Mouse (Mus musculus): ENCODE results near the gene Tmsb15b2. TPM values are rescaled to one million over a fixed set of nuclear protein-coding genes. Genes with fewer than 3 reads are reported as not detected.
"Not testable (repeated sequence)": the region's sequence is repeated elsewhere in the genome, so short reads cannot be mapped to it uniquely, and the experiment has no call there.

The Tmsb15b2 gene
- polyA plus RNA-seq, 1 experiment from 2014 or later, result 60.9 TPM

DNA sequence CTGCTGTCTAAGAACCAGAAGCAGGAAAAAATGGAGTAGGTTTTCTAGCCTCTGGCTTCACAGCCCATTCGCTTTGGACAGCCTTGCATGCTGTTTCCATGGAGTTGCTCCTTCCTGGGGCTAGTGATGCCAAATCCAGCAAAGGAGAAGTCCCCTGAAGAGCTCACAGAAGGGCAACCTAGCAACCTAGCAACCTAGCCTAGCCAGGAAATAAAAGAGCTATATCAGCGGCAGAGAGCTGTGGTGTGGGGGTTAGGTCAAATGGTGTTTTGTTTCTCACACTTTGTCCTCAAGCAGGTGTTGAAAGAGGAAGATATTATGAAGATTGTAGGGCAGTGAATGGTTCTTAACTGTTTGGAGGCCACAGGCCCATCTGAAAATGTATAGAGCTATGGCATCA is 16.0 kb upstream of the Tmsb15b2 start:
- WGBS, result 44% methylated on average over 2 of the region's 2 CpGs
- Histone ChIP-seq H3K36me3 (ENCODE audit: control insufficient read depth, insufficient read depth, low read length) (no peaks in the 10 kb centered on the region), H3K4me2 (no peak overlapping the region), H3K4me1 (ENCODE audit: control insufficient read depth, insufficient read depth, low read length) (peaks cover 3% of the 10 kb centered on the region), H3K27ac (ENCODE audit: low read depth, low read length) (no peak overlapping the region), H3K4me3 (ENCODE audit: low read depth, low read length) (no peak overlapping the region), H3K9me3 (ENCODE audit: control insufficient read depth, low read length) (no peaks in the 10 kb centered on the region), H3K27me3 (ENCODE audit: control insufficient read depth, insufficient read depth, low read length) (no peaks in the 10 kb centered on the region), H3K9ac (ENCODE audit: low read length) (no peak overlapping the region)
- ATAC-seq (ENCODE audit: low FRiP score) (no peak), DNase-seq (ENCODE audit: low spot score, missing footprints) (no peak)

DNA sequence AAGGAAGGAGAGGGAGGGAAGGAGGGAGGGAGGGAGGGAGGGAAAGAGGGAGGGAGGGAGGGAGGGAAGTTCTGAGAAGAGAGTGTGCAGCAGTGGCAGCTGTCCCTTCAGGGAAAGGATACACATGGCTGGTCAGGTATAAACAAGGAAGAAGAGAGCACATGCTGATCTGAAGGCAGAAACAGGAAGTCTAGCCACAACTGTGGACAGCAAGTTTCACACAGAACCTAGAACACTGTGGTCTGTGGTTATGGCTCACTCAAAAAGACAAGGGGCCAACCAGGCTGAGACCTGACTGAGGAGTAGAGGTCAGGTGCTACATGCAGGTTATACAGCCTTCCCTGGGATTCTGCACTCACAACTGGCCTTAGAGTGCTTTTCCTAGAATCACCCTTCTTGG is 10.7 kb upstream of the Tmsb15b2 start:
- no peaks in the 10 kb centered on the region for H3K9me3 ChIP-seq (ENCODE audit: control insufficient read depth, low read length)
- no peak overlapping the region for H3K9ac ChIP-seq (ENCODE audit: low read length)
- H3K4me1 ChIP-seq (ENCODE audit: control insufficient read depth, insufficient read depth, low read length), result no peaks in the 10 kb centered on the region
- DNase-seq (ENCODE audit: low spot score, missing footprints) (no peak), ATAC-seq (ENCODE audit: low FRiP score) (no peak)
- no peak overlapping the region for H3K27ac ChIP-seq (ENCODE audit: low read depth, low read length)
- H3K4me2 ChIP-seq, result no peak overlapping the region
- H3K4me3 ChIP-seq (ENCODE audit: low read depth, low read length), result no peak overlapping the region
- no peaks in the 10 kb centered on the region for H3K36me3 ChIP-seq (ENCODE audit: control insufficient read depth, insufficient read depth, low read length)
- H3K27me3 ChIP-seq (ENCODE audit: control insufficient read depth, insufficient read depth, low read length), result no peaks in the 10 kb centered on the region

DNA sequence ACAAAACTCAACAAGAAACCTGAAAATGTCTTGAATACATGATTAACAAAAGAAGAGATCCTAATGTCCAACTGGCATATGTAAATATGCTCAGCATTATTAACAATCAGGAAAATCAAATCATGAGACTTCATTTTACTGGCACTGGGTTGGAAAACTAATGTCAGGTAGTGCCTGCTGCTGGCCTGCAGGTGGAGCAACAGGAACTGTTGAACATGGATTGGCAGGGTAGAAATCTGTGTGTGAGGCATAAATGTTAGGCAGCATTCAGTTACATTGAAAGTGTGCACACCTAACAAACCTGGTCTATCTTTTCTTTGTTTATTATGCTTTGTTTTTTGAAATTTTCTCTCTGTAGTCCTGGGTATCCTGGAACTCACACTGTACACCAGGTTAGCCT is 3.3 kb upstream of the Tmsb15b2 start:
- DNase-seq (ENCODE audit: low spot score, missing footprints) (no peak), ATAC-seq (ENCODE audit: low FRiP score) (no peak)
- H3K27ac ChIP-seq (ENCODE audit: low read depth, low read length), result no peak overlapping the region
- H3K36me3 ChIP-seq (ENCODE audit: control insufficient read depth, insufficient read depth, low read length), result no peaks in the 10 kb centered on the region
- no peak overlapping the region for H3K9ac ChIP-seq (ENCODE audit: low read length)
- no peak overlapping the region for H3K4me2 ChIP-seq
- no peaks in the 10 kb centered on the region for H3K9me3 ChIP-seq (ENCODE audit: control insufficient read depth, low read length)
- no peaks in the 10 kb centered on the region for H3K27me3 ChIP-seq (ENCODE audit: control insufficient read depth, insufficient read depth, low read length)
- H3K4me3 ChIP-seq (ENCODE audit: low read depth, low read length), result no peak overlapping the region
- no peaks in the 10 kb centered on the region for H3K4me1 ChIP-seq (ENCODE audit: control insufficient read depth, insufficient read depth, low read length)

DNA sequence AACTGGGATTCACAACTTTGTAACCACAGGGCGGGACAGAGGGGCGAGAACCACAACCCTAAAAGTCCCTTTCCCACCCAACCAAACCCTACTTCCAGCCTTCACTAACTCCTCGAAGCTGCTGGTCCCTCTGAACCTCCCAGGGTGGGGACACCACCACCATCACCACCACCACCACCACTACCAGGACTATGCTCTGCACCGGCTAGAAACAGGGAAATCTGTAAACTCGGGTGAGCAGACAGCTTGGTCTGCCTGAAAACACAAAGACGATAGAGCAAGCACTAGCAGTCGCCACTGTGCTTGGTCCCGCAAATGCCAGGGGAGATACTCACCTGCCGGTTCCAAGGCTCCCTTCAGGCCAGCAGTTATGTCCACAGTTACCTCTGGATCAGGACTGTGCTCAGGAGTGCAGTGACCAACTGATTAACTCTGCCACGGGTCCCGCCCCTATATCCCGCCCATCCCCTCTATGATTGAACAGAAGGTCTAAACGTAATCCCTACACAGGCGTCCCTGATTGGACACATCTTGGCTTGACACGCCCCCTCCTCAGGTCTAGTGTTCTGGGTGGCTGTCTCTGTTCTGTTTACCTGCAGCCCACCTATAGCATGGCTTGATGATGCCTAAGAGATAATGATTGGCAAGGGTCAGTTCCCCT is 1.3 kb upstream of the Tmsb15b2 start, which contains the start of the genes Tmsb15l and Tmsb15b1:
Gene Tmsb15l (minus strand): TSS at position 446 of the 661 bp plus-strand sequence.
Gene Tmsb15b1 (minus strand): TSS at position 451 of the 661 bp plus-strand sequence.
- no peaks in the 10 kb centered on the region for H3K27me3 ChIP-seq (ENCODE audit: control insufficient read depth, insufficient read depth, low read length)
- peak within 1 kb of the TSS; percentile 31 for H3K4me3 ChIP-seq (ENCODE audit: low read depth, low read length)
- WGBS, result 18% methylated on average over 15 of the region's 15 CpGs
- H3K27ac ChIP-seq (ENCODE audit: low read depth, low read length), result no peak within 1 kb of the TSS
- no peaks in the 10 kb centered on the region for H3K36me3 ChIP-seq (ENCODE audit: control insufficient read depth, insufficient read depth, low read length)
- H3K9ac ChIP-seq (ENCODE audit: low read length), result peak within 1 kb of the TSS; percentile 48; the same call in 1 of the 2 replicates
- no peaks in the 10 kb centered on the region for H3K9me3 ChIP-seq (ENCODE audit: control insufficient read depth, low read length)
- peak within 1 kb of the TSS; percentile 48 for H3K4me2 ChIP-seq
- ATAC-seq (ENCODE audit: low FRiP score) (peak; percentile 100), DNase-seq (ENCODE audit: low spot score, missing footprints) (peak; percentile 90)
- no peaks in the 10 kb centered on the region for H3K4me1 ChIP-seq (ENCODE audit: control insufficient read depth, insufficient read depth, low read length)

DNA sequence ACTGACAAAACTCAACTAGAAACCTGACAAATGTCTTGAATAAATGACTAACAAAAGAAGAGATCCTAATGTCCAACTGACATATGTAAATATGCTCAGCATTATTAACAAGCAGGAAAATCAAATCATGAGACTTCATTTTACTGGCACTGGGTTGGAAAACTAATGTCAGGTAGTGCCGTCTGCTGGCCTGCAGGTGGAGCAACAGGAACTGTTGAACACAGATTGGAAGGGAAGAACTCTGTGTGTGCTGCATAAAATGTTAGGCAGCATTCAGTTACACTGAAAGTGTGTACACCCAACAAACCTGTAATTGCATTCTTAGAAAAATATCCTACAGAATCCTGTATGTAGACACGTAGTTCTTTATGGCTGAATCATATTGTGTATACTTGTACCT is 15.6 kb downstream of the Tmsb15b2 start:
- Histone ChIP-seq H3K9me3 (ENCODE audit: control insufficient read depth, low read length) (no peaks in the 10 kb centered on the region), H3K27me3 (ENCODE audit: control insufficient read depth, insufficient read depth, low read length) (no peaks in the 10 kb centered on the region), H3K36me3 (ENCODE audit: control insufficient read depth, insufficient read depth, low read length) (no peaks in the 10 kb centered on the region), H3K4me2 (no peak overlapping the region), H3K27ac (ENCODE audit: low read depth, low read length) (no peak overlapping the region), H3K4me1 (ENCODE audit: control insufficient read depth, insufficient read depth, low read length) (no peaks in the 10 kb centered on the region), H3K4me3 (ENCODE audit: low read depth, low read length) (no peak overlapping the region), H3K9ac (ENCODE audit: low read length) (no peak overlapping the region)
- no peak for ATAC-seq (ENCODE audit: low FRiP score)
- WGBS, result 25% methylated on average over 2 of the region's 2 CpGs
- no peak for DNase-seq (ENCODE audit: low spot score, missing footprints)

DNA sequence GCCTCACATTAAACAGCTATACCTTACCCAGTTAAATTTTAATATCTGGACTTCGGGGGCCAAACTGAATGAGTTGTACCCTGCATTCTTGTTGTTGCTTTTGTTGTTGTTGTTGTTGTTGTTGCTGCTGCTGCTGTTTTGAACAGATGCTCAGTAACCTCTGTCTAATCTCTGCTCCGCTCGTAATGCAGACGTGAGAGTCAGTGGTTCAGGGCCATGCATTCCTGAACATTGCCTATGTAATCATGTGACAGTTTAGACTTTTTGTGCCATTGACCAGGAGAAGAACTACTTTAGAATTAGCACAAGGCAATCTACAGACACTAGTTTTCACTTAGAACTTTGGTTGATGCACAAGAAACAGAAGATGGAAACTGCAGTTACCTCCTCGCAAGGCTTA is 17.0 kb downstream of the Tmsb15b2 start:
- peak; percentile 49 for ATAC-seq (ENCODE audit: low FRiP score)
- H3K4me2 ChIP-seq, result peak overlapping the region; percentile 36
- H3K9me3 ChIP-seq (ENCODE audit: control insufficient read depth, low read length); H3K9ac ChIP-seq (ENCODE audit: low read length); H3K4me3 ChIP-seq (ENCODE audit: low read depth, low read length); H3K4me1 ChIP-seq (ENCODE audit: control insufficient read depth, insufficient read depth, low read length); DNase-seq (ENCODE audit: low spot score, missing footprints); H3K36me3 ChIP-seq (ENCODE audit: control insufficient read depth, insufficient read depth, low read length); H3K27me3 ChIP-seq (ENCODE audit: control insufficient read depth, insufficient read depth, low read length); H3K27ac ChIP-seq (ENCODE audit: low read depth, low read length): not testable (repeated sequence)
- WGBS, result 56% methylated on average over 5 of the region's 5 CpGs

DNA sequence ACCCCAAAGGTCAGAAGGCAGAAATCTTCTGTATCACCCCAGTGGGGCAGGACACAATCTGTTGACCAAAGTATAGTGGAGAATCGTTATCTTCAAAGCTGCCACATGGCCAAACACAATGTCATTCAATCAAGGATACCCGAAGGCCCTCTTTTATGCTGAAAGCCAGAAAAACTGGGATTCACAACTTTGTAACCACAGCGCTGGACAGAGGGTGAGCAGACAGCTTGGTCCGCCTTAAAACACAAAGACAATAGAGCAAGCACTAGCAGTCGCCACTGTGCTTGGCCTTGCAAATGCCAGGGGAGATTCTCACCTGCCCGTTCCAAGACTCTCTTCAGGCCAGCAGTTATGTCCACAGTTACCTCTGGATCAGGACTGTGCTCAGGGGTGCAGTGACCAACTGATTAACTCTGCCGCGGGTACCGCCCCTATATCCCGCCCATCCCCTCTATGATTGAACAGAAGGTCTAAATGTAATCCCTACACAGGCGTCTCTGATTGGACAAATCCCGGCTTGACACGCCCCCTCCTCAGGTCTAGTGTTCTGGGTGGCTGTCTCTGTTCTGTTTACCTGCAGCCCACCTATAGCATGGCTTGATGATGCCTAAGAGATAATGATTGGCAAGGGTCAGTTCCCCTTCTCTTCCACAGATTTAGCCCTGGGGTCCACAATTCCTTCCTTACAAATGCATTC is 17.6 kb downstream of the Tmsb15b2 start:
- DNase-seq (ENCODE audit: low spot score, missing footprints) (peak; percentile 87), ATAC-seq (ENCODE audit: low FRiP score) (peak; percentile 100)
- not testable (repeated sequence) for H3K36me3 ChIP-seq (ENCODE audit: control insufficient read depth, insufficient read depth, low read length); H3K27me3 ChIP-seq (ENCODE audit: control insufficient read depth, insufficient read depth, low read length); H3K4me1 ChIP-seq (ENCODE audit: control insufficient read depth, insufficient read depth, low read length); H3K27ac ChIP-seq (ENCODE audit: low read depth, low read length); H3K9ac ChIP-seq (ENCODE audit: low read length); H3K9me3 ChIP-seq (ENCODE audit: control insufficient read depth, low read length)
- peak overlapping the region; percentile 36 for H3K4me2 ChIP-seq
- H3K4me3 ChIP-seq (ENCODE audit: low read depth, low read length), result peak overlapping the region; percentile 23; the same call in 1 of the 2 replicates
- 24% methylated on average over 13 of the region's 13 CpGs for WGBS

DNA sequence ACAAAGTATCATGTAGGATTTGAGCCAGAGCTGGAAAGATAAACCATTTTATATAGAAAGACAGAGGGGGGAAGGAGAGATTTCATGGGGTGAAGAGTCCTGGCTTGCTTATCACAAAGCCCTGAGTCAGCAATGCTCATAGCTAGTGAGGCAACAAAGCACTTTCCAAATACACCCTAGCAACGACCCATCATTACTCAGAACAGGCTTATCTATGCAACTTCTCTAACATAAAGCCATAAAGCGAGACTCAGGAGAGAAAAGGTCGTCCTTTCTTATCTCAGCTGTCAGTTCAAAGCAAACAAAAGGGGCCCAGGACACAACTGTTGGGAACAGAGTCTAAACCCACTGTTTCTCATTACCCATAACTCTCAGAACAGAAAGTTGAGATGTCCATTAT is 37.3 kb downstream of the Tmsb15b2 start:
- Histone ChIP-seq H3K9me3 (ENCODE audit: control insufficient read depth, low read length) (no peaks in the 10 kb centered on the region), H3K4me1 (ENCODE audit: control insufficient read depth, insufficient read depth, low read length) (no peaks in the 10 kb centered on the region), H3K4me2 (no peak overlapping the region), H3K27me3 (ENCODE audit: control insufficient read depth, insufficient read depth, low read length) (no peaks in the 10 kb centered on the region), H3K4me3 (ENCODE audit: low read depth, low read length) (no peak overlapping the region), H3K9ac (ENCODE audit: low read length) (no peak overlapping the region), H3K27ac (ENCODE audit: low read depth, low read length) (no peak overlapping the region), H3K36me3 (ENCODE audit: control insufficient read depth, insufficient read depth, low read length) (no peaks in the 10 kb centered on the region)
- WGBS, result 47% methylated on average over 3 of the region's 3 CpGs
- no peak for ATAC-seq (ENCODE audit: low FRiP score)
- DNase-seq (ENCODE audit: low spot score, missing footprints), result no peak

DNA sequence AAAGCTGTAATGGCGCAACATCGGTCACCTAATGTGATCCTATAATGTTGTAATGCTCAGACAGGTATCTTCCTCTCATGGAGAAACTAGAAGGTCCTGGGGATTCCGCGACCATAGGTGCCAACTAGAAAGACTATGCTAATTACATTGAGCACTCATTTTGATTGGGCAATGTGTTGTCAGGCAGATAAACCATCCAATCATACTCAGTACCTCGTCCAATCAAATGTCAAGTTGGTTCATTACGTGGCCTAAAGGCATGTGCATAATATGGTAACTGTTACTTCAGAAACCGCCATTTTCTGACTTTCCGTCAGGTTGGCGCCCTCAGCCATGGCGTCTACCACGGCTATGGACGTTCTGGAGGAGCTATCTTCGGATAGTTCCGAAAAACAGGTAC is 48.3 kb downstream of the Tmsb15b2 start, which contains the start of gene H2bfm:
Gene H2bfm (plus strand): TSS at position 295 of the 400 bp plus-strand sequence.
- Histone ChIP-seq H3K4me1 (ENCODE audit: control insufficient read depth, insufficient read depth, low read length) (no peaks in the 10 kb centered on the region), H3K4me3 (ENCODE audit: low read depth, low read length) (no peak within 1 kb of the TSS), H3K27ac (ENCODE audit: low read depth, low read length) (no peak within 1 kb of the TSS), H3K9me3 (ENCODE audit: control insufficient read depth, low read length) (no peaks in the 10 kb centered on the region), H3K27me3 (ENCODE audit: control insufficient read depth, insufficient read depth, low read length) (no peaks in the 10 kb centered on the region), H3K9ac (ENCODE audit: low read length) (no peak within 1 kb of the TSS), H3K36me3 (ENCODE audit: control insufficient read depth, insufficient read depth, low read length) (no peaks in the 10 kb centered on the region), H3K4me2 (no peak within 1 kb of the TSS)
- WGBS, result 92% methylated on average over 14 of the region's 14 CpGs
- no peak for DNase-seq (ENCODE audit: low spot score, missing footprints)
- no peak for ATAC-seq (ENCODE audit: low FRiP score)

All from midbrain, embryonic 11.5 days (tissue).